Mouse (Mus musculus): ENCODE results near the gene Iffo2.

DNA sequence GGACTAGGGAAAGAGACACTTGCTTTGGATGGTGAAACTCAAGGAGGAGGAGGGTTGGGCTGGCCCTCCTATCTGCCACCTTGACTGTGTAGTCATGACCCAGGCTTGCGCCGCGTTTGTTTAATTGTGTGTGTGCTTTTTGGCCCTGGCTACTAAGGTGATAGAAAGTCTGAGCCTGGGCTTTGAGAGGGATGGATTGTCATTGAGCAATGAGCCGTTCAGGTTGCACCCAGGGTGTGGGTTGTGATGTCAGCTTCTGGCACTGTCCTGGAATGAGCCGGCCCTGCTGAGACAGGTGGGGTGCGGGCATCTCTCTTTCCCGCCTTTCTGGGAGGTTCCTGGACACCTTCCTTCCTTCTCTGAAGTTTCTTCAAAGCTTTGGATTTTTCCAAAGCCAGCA, 46.7 kb downstream of the Iffo2 start:
- no peak for TF ChIP-seq POLR2A (IDR thresholded peaks at IDR 0.05; ENCODE audit: low read depth, low read length)
- TF ChIP-seq CTCF (conservative IDR thresholded peaks at IDR 0.05; ENCODE audit: insufficient read depth, insufficient read length, low read depth, low read length) = no peak
